Mouse (Mus musculus) adrenal gland, adult 8-10 months (tissue): ENCODE data around the gene Hormad1. TPM values are rescaled to one million over a fixed set of nuclear protein-coding genes. Genes with fewer than 3 reads are reported as not detected.

Experiments used
- total RNA-seq, 4 experiments: library from RNA; stranded (reverse); gene quantifications; 2 replicates each; pipeline ENCODE4 v1.2.4; 2022

Gene Hormad1
- total RNA-seq, 4 experiments from 2014 or later, result not detected

Other genes starting within 250 kb of the Hormad1 start
- 100 to 1,000 TPM; 211 to 272 (median 241) TPM for gene Cers2, start 244.9 kb upstream of the Hormad1 start, total RNA-seq
- gene Setdb1, start 202.5 kb upstream of the Hormad1 start, total RNA-seq, result 10 to 100 TPM; 22.2 to 38.1 (median 27.8) TPM
- not detected for gene 4930558C23Rik, start 156.8 kb upstream of the Hormad1 start, total RNA-seq
- 10 to 100 TPM; 64.5 to 87.3 (median 75.1) TPM for gene Arnt, start 125.3 kb upstream of the Hormad1 start, total RNA-seq
- gene Ctsk, start 60.4 kb upstream of the Hormad1 start, total RNA-seq, result 1 to 10 TPM; 4.6 to 9.3 (median 5.1) TPM
- 100 to 1,000 TPM in 2 of 4 experiments, 10 to 100 TPM in 2; 52.8 to 131 (median 95.6) TPM for gene Ctss, start 32.9 kb upstream of the Hormad1 start, total RNA-seq
- 10 to 100 TPM; 53.5 to 63.5 (median 61.5) TPM for gene Golph3l, start 29.3 kb downstream of the Hormad1 start, total RNA-seq
- 100 to 1,000 TPM; 102 to 141 (median 119) TPM for gene Ensa, start 65.3 kb downstream of the Hormad1 start, total RNA-seq
- gene Mcl1, start 99.1 kb downstream of the Hormad1 start, total RNA-seq, result 100 to 1,000 TPM; 177 to 189 (median 179) TPM
- 10 to 100 TPM in 1 of 4 experiments, 1 to 10 TPM in 3; 4.3 to 10.2 (median 6.4) TPM for gene Adamtsl4, start 128.2 kb downstream of the Hormad1 start, total RNA-seq
- 100 to 1,000 TPM; 619 to 722 (median 665) TPM for gene Ecm1, start 179.9 kb downstream of the Hormad1 start, total RNA-seq
- gene Tars2, start 200.5 kb downstream of the Hormad1 start, total RNA-seq, result 10 to 100 TPM; 62.2 to 74.5 (median 65.2) TPM